Mouse (Mus musculus): ENCODE results near the gene Sema6b. TPM values are rescaled to one million over a fixed set of nuclear protein-coding genes. Genes with fewer than 3 reads are reported as not detected.

The Sema6b gene
- total RNA-seq (2021): 10 to 100 TPM; 13.3 to 14.9 TPM
- long read RNA-seq, experiment 1, transcript Sema6b-201 (17 exons, 3,736 nt): major isoform, 6 of 23 reads
- long read RNA-seq, experiment 1, partial matches to known transcripts: 14 of 23 reads
- long read RNA-seq, experiment 1, other reads (novel, unspliced or antisense): 2 of 23 reads
- long read RNA-seq, experiment 2, transcript Sema6b-201 (17 exons, 3,736 nt): major isoform, 5 of 17 reads
- long read RNA-seq, experiment 2, partial matches to known transcripts: 10 of 17 reads
- long read RNA-seq, experiment 2, other reads (novel, unspliced or antisense): 1 of 17 reads

GRCm38 (mm10) chr17:56139858-56140595 lies at the start of gene Sema6b:
Gene Sema6b (minus strand): TSS chr17:56140343.
- DNase-seq: peak; percentile 82

- peak; percentile 80 for DNase-seq
Observed at GRCm38 (mm10) chr17:56185281-56186141, 45.4 kb upstream of the Sema6b start.

- peak; percentile 98 for DNase-seq
Observed at GRCm38 (mm10) chr17:56183658-56184103, 43.5 kb upstream of the Sema6b start, which contains the start of gene Mydgf. Gene Mydgf (minus strand): TSS chr17:56183920.

- no peak for DNase-seq
Observed at GRCm38 (mm10) chr17:56182975-56183657, 43.0 kb upstream of the Sema6b start.

GRCm38 (mm10) chr17:56175416-56175815 lies 35.3 kb upstream of the Sema6b start:
- DNase-seq: peak; percentile 44

GRCm38 (mm10) chr17:56173401-56174046 lies 33.4 kb upstream of the Sema6b start:
- no peak for DNase-seq

- DNase-seq: no peak
Observed at GRCm38 (mm10) chr17:56171881-56172280, 31.7 kb upstream of the Sema6b start.

- DNase-seq: peak; percentile 44
Observed at GRCm38 (mm10) chr17:56171456-56171855, 31.3 kb upstream of the Sema6b start.

- peak; percentile 61 for DNase-seq
Observed at GRCm38 (mm10) chr17:56170636-56171035, 30.5 kb upstream of the Sema6b start.

- DNase-seq: peak; percentile 46
Observed at GRCm38 (mm10) chr17:56169830-56170229, 29.7 kb upstream of the Sema6b start.

GRCm38 (mm10) chr17:56165671-56166070 lies 25.5 kb upstream of the Sema6b start:
- DNase-seq: no peak

GRCm38 (mm10) chr17:56164510-56164909 lies 24.4 kb upstream of the Sema6b start:
- no peak for DNase-seq

- no peak for DNase-seq
Observed at GRCm38 (mm10) chr17:56163523-56164102, 23.5 kb upstream of the Sema6b start.

- peak; percentile 97 for DNase-seq
Observed at GRCm38 (mm10) chr17:56162231-56162774, 22.2 kb upstream of the Sema6b start, which contains the start of gene Tnfaip8l1. Gene Tnfaip8l1 (plus strand): TSS chr17:56162477.

- peak; percentile 82 for DNase-seq
Observed at GRCm38 (mm10) chr17:56159729-56160128, 19.6 kb upstream of the Sema6b start.

- peak; percentile 91 for DNase-seq
Observed at GRCm38 (mm10) chr17:56153643-56154042, 13.5 kb upstream of the Sema6b start.

- no peak for DNase-seq
Observed at GRCm38 (mm10) chr17:56149897-56150296, 9.8 kb upstream of the Sema6b start.

- no peak for DNase-seq
Observed at GRCm38 (mm10) chr17:56148790-56149618, 8.9 kb upstream of the Sema6b start.

- no peak for DNase-seq
Observed at GRCm38 (mm10) chr17:56148280-56148679, 8.1 kb upstream of the Sema6b start.

- DNase-seq: no peak
Observed at GRCm38 (mm10) chr17:56147420-56147819, 7.3 kb upstream of the Sema6b start.

Measured in adrenal gland, postnatal 10 days (tissue).